Mouse (Mus musculus): ENCODE data around the gene Csgalnact2. TPM values are rescaled to one million over a fixed set of nuclear protein-coding genes. Genes with fewer than 3 reads are reported as not detected.

Gene Csgalnact2
- 13.4 TPM for total RNA-seq (2023)

GRCm38 (mm10) chr6:118138731-118139709 is at the start of gene Csgalnact2:
TSS of gene Csgalnact2 (minus strand) at chr6:118139140.

Other genes starting within 250 kb of the Csgalnact2 start
- gene Hnrnpf, start 238.8 kb downstream of the Csgalnact2 start, total RNA-seq (2023), result 775 TPM
- gene Fxyd4, start 201.4 kb downstream of the Csgalnact2 start, total RNA-seq (2023), result not detected
- gene Rasgef1a, start 127.7 kb downstream of the Csgalnact2 start, total RNA-seq (2023), result 0.77 TPM
- not detected for gene Ret, start 58.6 kb upstream of the Csgalnact2 start, total RNA-seq (2023)